Mouse (Mus musculus): Measurements from ENCODE around the gene Ccnt1.

DNA sequence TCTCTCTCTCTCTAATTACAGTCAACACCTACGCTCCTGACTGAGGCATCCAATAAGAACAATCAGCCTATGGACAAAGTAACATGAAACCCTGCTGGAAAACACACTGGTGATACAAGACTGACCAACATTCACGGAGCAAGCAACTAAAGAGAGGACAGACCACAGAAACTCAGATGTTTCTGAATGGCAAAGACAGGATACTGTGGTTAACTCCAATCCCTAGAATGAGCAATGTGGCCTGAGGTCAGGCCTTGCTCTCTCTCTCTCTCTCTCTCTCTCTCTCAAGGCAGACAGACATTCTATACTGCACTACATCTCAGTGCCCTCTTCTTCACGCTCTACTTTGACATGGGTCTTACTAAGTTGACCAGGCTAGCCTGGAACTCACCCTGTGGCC lies 49.5 kb downstream of the Ccnt1 start:
- no peak for TF ChIP-seq CTCF (IDR thresholded peaks at IDR 0.05; ENCODE audit: low read depth, low read length)
- TF ChIP-seq POLR2A (IDR thresholded peaks at IDR 0.05; ENCODE audit: extremely low read depth, insufficient read depth, low read length) = no peak
